Mouse (Mus musculus): ENCODE measurements at regions not wholly inside any gene's neighbourhood (a gene's known extent, or its start where the extent isn't known, plus 50 kb on each side); places are given as distances from the start of the nearest gene placed in this dataset.

GRCm38 (mm10) chr7:125185037-125185679 is 259.3 kb upstream of the Kdm8 start:
- Histone ChIP-seq H3K4me3 (ENCODE audit: low read depth, low read length) (no peak overlapping the region), H3K36me3 (ENCODE audit: control insufficient read depth, insufficient read depth, low read length) (no peaks in the 10 kb centered on the region), H3K27ac (ENCODE audit: low read depth) (no peak overlapping the region), H3K4me2 (ENCODE audit: low read length) (no peak overlapping the region), H3K9me3 (ENCODE audit: control insufficient read depth, low read length) (no peaks in the 10 kb centered on the region), H3K9ac (ENCODE audit: low read length) (no peak overlapping the region), H3K27me3 (replicated peaks; ENCODE audit: control insufficient read depth, insufficient read depth, low read length) (no peaks in the 10 kb centered on the region), H3K4me1 (replicated peaks; ENCODE audit: control insufficient read depth, insufficient read depth, low read length) (no peaks in the 10 kb centered on the region)
- ATAC-seq (replicated peaks; ENCODE audit: low FRiP score, low TSS enrichment, low read depth) (no peak), DNase-seq (ENCODE audit: low spot score) (no peak)
- WGBS = 69% methylated on average over 13 of the region's 13 CpGs

GRCm38 (mm10) chr7:125187011-125187740 is 257.3 kb upstream of the Kdm8 start:
- Histone ChIP-seq H3K36me3 (ENCODE audit: control insufficient read depth, insufficient read depth, low read length) (no peaks in the 10 kb centered on the region), H3K27ac (ENCODE audit: low read depth) (no peak overlapping the region), H3K9ac (ENCODE audit: low read length) (no peak overlapping the region), H3K9me3 (ENCODE audit: control insufficient read depth, low read length) (no peaks in the 10 kb centered on the region), H3K27me3 (replicated peaks; ENCODE audit: control insufficient read depth, insufficient read depth, low read length) (no peaks in the 10 kb centered on the region), H3K4me2 (ENCODE audit: low read length) (no peak overlapping the region), H3K4me3 (ENCODE audit: low read depth, low read length) (no peak overlapping the region), H3K4me1 (replicated peaks; ENCODE audit: control insufficient read depth, insufficient read depth, low read length) (no peaks in the 10 kb centered on the region)
- ATAC-seq (replicated peaks; ENCODE audit: low FRiP score, low TSS enrichment, low read depth) = no peak
- DNase-seq (ENCODE audit: low spot score) = no peak
- WGBS = 89% methylated on average over 10 of the region's 10 CpGs

- H3K4me2 ChIP-seq (ENCODE audit: low read length) = no peak overlapping the region
- ATAC-seq (replicated peaks; ENCODE audit: low FRiP score, low TSS enrichment, low read depth) = no peak
- no peak for DNase-seq (ENCODE audit: low spot score)
- no peaks in the 10 kb centered on the region for H3K4me1 ChIP-seq (replicated peaks; ENCODE audit: control insufficient read depth, insufficient read depth, low read length)
- H3K27ac ChIP-seq (ENCODE audit: low read depth) = no peak overlapping the region
- H3K9ac ChIP-seq (ENCODE audit: low read length) = no peak overlapping the region
- 72% methylated on average over 5 of the region's 5 CpGs for WGBS
- no peaks in the 10 kb centered on the region for H3K27me3 ChIP-seq (replicated peaks; ENCODE audit: control insufficient read depth, insufficient read depth, low read length)
- H3K9me3 ChIP-seq (ENCODE audit: control insufficient read depth, low read length) = no peaks in the 10 kb centered on the region
- H3K36me3 ChIP-seq (ENCODE audit: control insufficient read depth, insufficient read depth, low read length) = no peaks in the 10 kb centered on the region
- H3K4me3 ChIP-seq (ENCODE audit: low read depth, low read length) = no peak overlapping the region
These were observed 255.5 kb upstream of the Kdm8 start for GRCm38 (mm10) chr7:125188986-125189385.

- Histone ChIP-seq H3K9ac (ENCODE audit: low read length) (no peak overlapping the region), H3K36me3 (ENCODE audit: control insufficient read depth, insufficient read depth, low read length) (no peaks in the 10 kb centered on the region), H3K4me2 (ENCODE audit: low read length) (no peak overlapping the region), H3K4me3 (ENCODE audit: low read depth, low read length) (no peak overlapping the region), H3K4me1 (replicated peaks; ENCODE audit: control insufficient read depth, insufficient read depth, low read length) (no peaks in the 10 kb centered on the region), H3K9me3 (ENCODE audit: control insufficient read depth, low read length) (no peaks in the 10 kb centered on the region), H3K27me3 (replicated peaks; ENCODE audit: control insufficient read depth, insufficient read depth, low read length) (no peaks in the 10 kb centered on the region), H3K27ac (ENCODE audit: low read depth) (no peak overlapping the region)
- no peak for DNase-seq (ENCODE audit: low spot score)
- 82% methylated on average over 6 of the region's 6 CpGs for WGBS
- no peak for ATAC-seq (replicated peaks; ENCODE audit: low FRiP score, low TSS enrichment, low read depth)
These were observed 254.4 kb upstream of the Kdm8 start for GRCm38 (mm10) chr7:125190067-125190466.

GRCm38 (mm10) chr7:125191313-125191712 is 253.2 kb upstream of the Kdm8 start:
- DNase-seq (ENCODE audit: low spot score) (no peak), ATAC-seq (replicated peaks; ENCODE audit: low FRiP score, low TSS enrichment, low read depth) (no peak)
- no peak overlapping the region for H3K27ac ChIP-seq (ENCODE audit: low read depth)
- H3K9me3 ChIP-seq (ENCODE audit: control insufficient read depth, low read length) = no peaks in the 10 kb centered on the region
- H3K36me3 ChIP-seq (ENCODE audit: control insufficient read depth, insufficient read depth, low read length) = no peaks in the 10 kb centered on the region
- H3K4me2 ChIP-seq (ENCODE audit: low read length) = no peak overlapping the region
- H3K9ac ChIP-seq (ENCODE audit: low read length) = no peak overlapping the region
- no peaks in the 10 kb centered on the region for H3K27me3 ChIP-seq (replicated peaks; ENCODE audit: control insufficient read depth, insufficient read depth, low read length)
- H3K4me1 ChIP-seq (replicated peaks; ENCODE audit: control insufficient read depth, insufficient read depth, low read length) = no peaks in the 10 kb centered on the region
- no peak overlapping the region for H3K4me3 ChIP-seq (ENCODE audit: low read depth, low read length)

- no peaks in the 10 kb centered on the region for H3K27me3 ChIP-seq (replicated peaks; ENCODE audit: control insufficient read depth, insufficient read depth, low read length)
- no peak for ATAC-seq (replicated peaks; ENCODE audit: low FRiP score, low TSS enrichment, low read depth)
- no peak overlapping the region for H3K27ac ChIP-seq (ENCODE audit: low read depth)
- H3K36me3 ChIP-seq (ENCODE audit: control insufficient read depth, insufficient read depth, low read length) = no peaks in the 10 kb centered on the region
- 71% methylated on average over 6 of the region's 6 CpGs for WGBS
- no peaks in the 10 kb centered on the region for H3K4me1 ChIP-seq (replicated peaks; ENCODE audit: control insufficient read depth, insufficient read depth, low read length)
- H3K4me3 ChIP-seq (ENCODE audit: low read depth, low read length) = no peak overlapping the region
- DNase-seq (ENCODE audit: low spot score) = no peak
- no peaks in the 10 kb centered on the region for H3K9me3 ChIP-seq (ENCODE audit: control insufficient read depth, low read length)
- no peak overlapping the region for H3K9ac ChIP-seq (ENCODE audit: low read length)
- no peak overlapping the region for H3K4me2 ChIP-seq (ENCODE audit: low read length)
These were observed 233.0 kb upstream of the Kdm8 start for GRCm38 (mm10) chr7:125211346-125211973.

GRCm38 (mm10) chr7:125214036-125214435 is 230.4 kb upstream of the Kdm8 start:
- Histone ChIP-seq H3K4me2 (ENCODE audit: low read length) (no peak overlapping the region), H3K27ac (ENCODE audit: low read depth) (no peak overlapping the region), H3K27me3 (replicated peaks; ENCODE audit: control insufficient read depth, insufficient read depth, low read length) (no peaks in the 10 kb centered on the region), H3K4me1 (replicated peaks; ENCODE audit: control insufficient read depth, insufficient read depth, low read length) (no peaks in the 10 kb centered on the region), H3K4me3 (ENCODE audit: low read depth, low read length) (no peak overlapping the region), H3K36me3 (ENCODE audit: control insufficient read depth, insufficient read depth, low read length) (no peaks in the 10 kb centered on the region), H3K9me3 (ENCODE audit: control insufficient read depth, low read length) (no peaks in the 10 kb centered on the region), H3K9ac (ENCODE audit: low read length) (no peak overlapping the region)
- WGBS = 67% methylated on average over 6 of the region's 6 CpGs
- DNase-seq (ENCODE audit: low spot score) (no peak), ATAC-seq (replicated peaks; ENCODE audit: low FRiP score, low TSS enrichment, low read depth) (no peak)

GRCm38 (mm10) chr7:125217630-125218029 is 226.8 kb upstream of the Kdm8 start:
- H3K4me3 ChIP-seq (ENCODE audit: low read depth, low read length) = no peak overlapping the region
- DNase-seq (ENCODE audit: low spot score) = no peak
- WGBS = 91% methylated on average over 4 of the region's 4 CpGs
- no peak overlapping the region for H3K9ac ChIP-seq (ENCODE audit: low read length)
- no peak for ATAC-seq (replicated peaks; ENCODE audit: low FRiP score, low TSS enrichment, low read depth)
- no peaks in the 10 kb centered on the region for H3K4me1 ChIP-seq (replicated peaks; ENCODE audit: control insufficient read depth, insufficient read depth, low read length)
- no peak overlapping the region for H3K27ac ChIP-seq (ENCODE audit: low read depth)
- no peaks in the 10 kb centered on the region for H3K36me3 ChIP-seq (ENCODE audit: control insufficient read depth, insufficient read depth, low read length)
- H3K9me3 ChIP-seq (ENCODE audit: control insufficient read depth, low read length) = no peaks in the 10 kb centered on the region
- H3K27me3 ChIP-seq (replicated peaks; ENCODE audit: control insufficient read depth, insufficient read depth, low read length) = no peaks in the 10 kb centered on the region
- H3K4me2 ChIP-seq (ENCODE audit: low read length) = no peak overlapping the region

Data from intestine, embryonic 14.5 days (tissue).